In the genomic region with DNA sequence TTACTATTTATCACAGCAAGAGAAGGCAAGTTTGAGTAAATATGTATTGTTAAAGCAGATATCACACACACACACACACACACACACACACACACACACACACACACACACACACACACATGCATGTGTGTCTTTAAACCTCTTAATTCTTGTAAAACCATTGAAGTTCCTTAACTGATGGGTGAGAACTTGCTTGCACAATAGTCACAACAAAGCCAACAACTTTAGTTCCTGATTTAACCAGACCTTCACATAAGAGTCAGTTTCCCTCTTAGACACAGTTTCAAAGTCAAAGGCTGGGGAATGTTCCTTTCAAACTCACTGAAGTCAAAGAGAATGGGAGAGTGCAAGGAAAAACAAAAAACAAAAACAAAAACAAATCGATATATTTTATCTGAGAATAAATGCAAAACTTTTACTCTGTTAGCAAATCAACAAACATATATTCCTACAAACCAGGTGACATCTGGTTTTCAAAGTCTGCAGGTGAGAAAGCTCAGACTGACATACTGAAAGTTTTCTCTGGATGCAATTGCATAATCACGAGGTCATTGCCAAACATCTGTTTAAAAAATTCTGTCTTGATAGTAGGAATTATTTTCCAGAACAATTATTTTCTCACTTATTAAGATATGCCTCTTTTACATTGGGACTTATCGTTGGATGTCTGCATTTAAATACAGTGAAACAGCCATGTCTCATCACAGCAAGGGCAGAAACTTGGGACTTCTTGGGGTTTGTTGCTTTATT, we compare ENCODE assay signal across 27 mouse cellular contexts.
A peak's percentile ranks its signal among the peaks of the same experiment; 100 is the strongest.
DNase-seq lines count a peak whose midpoint lies in the region; ATAC-seq and TF ChIP-seq lines count a peak whose summit lies in the region.
"Had no signal": no experiment of that assay in that cellular context is flagged by ENCODE, and none has a peak within 500 bp of the region (broad histone marks: within the 10 kb centered on the region; RNA-seq: fewer than 3 reads in every experiment).

No protein-coding gene starts in this region.

- H3K27me3 ChIP-seq in liver, adult 2 months (ENCODE audit: control insufficient read depth, insufficient read depth, low read length), result no peaks in the 10 kb centered on the region
- H3K27me3 ChIP-seq in liver, postnatal 0 days (ENCODE audit: insufficient read depth, low read length), result no peaks in the 10 kb centered on the region
- H3K27me3 ChIP-seq: embryonic facial prominence, embryonic 13.5 days; forebrain, embryonic 13.5 days had no signal

- H3K9me3 ChIP-seq in liver, postnatal 0 days (ENCODE audit: low read length), result no peaks in the 10 kb centered on the region
- H3K9me3 ChIP-seq: embryonic facial prominence, embryonic 10.5 days; embryonic facial prominence, embryonic 13.5 days; forebrain, embryonic 13.5 days had no signal

- no peak for TF ChIP-seq EP300 in liver, postnatal 0 days (IDR thresholded peaks at IDR 0.05; ENCODE audit: low read depth)

- intact Hi-C loops in heart, postnatal 10 days (cut with DNase I), result no loop called here

- no peak for TF ChIP-seq CTCF in liver, adult 2 months (IDR thresholded peaks at IDR 0.05; ENCODE audit: low read depth, low read length)
- TF ChIP-seq CTCF in liver, postnatal 0 days (IDR thresholded peaks at IDR 0.05; ENCODE audit: low read depth), result no peak

- 65% methylated on average over 3 of the region's 3 CpGs for WGBS in liver, adult 2 months
- 69% methylated on average over 3 of the region's 3 CpGs for WGBS in liver, postnatal 0 days (ENCODE audit: insufficient replicate concordance)

- no peak for TF ChIP-seq POLR2A in liver, adult 2 months (IDR thresholded peaks at IDR 0.05; ENCODE audit: extremely low read depth, insufficient read depth, low read length)

- peaks cover 13% of the 10 kb centered on the region for H3K4me1 ChIP-seq in liver, adult 2 months (ENCODE audit: control insufficient read depth, insufficient read depth, low read length)
- peaks cover 3% of the 10 kb centered on the region; the same call in 1 of the 2 replicates for H3K4me1 ChIP-seq in liver, postnatal 0 days (ENCODE audit: insufficient read depth)
- H3K4me1 ChIP-seq: embryonic facial prominence, embryonic 13.5 days; forebrain, embryonic 13.5 days had no signal

- no peak overlapping the region for H3K27ac ChIP-seq in liver, adult 2 months (replicated peaks; ENCODE audit: insufficient read depth, low read depth, low read length)
- H3K27ac ChIP-seq in liver, postnatal 0 days (ENCODE audit: low read depth), result no peak overlapping the region
- H3K27ac ChIP-seq: embryonic facial prominence, embryonic 10.5 days; embryonic facial prominence, embryonic 13.5 days; forebrain, embryonic 13.5 days; hindbrain, embryonic 14.5 days; hindbrain, postnatal 0 days had no signal

- ATAC-seq in liver, postnatal 0 days, result no peak
- ATAC-seq in granulocyte monocyte progenitor cell, adult 5-6 weeks (replicated peaks; ENCODE audit: poor library complexity, severe bottlenecking), result peak; percentile 61
- ATAC-seq in megakaryocyte, adult 5-6 weeks (ENCODE audit: poor library complexity, severe bottlenecking), result 0 out of 2 replicates have a peak, but pooled peaks have one; percentile 45
- no peak for ATAC-seq in frontal cortex, adult (ENCODE audit: low TSS enrichment)
- ATAC-seq: CD4-positive, CD25-positive, alpha-beta regulatory T cell, adult 4 months; forebrain, embryonic 13.5 days; forebrain, embryonic 16.5 days; hindbrain, postnatal 0 days; inflammation-experienced regulatory T-cells, adult 6 months; intestine, embryonic 16.5 days had no signal

- H3K4me3 ChIP-seq in liver, adult 2 months (ENCODE audit: insufficient read depth, low read depth, low read length), result no peak overlapping the region
- no peak overlapping the region for H3K4me3 ChIP-seq in liver, postnatal 0 days (ENCODE audit: low read depth, low read length)
- H3K4me3 ChIP-seq: embryonic facial prominence, embryonic 10.5 days; embryonic facial prominence, embryonic 13.5 days; erythroblast, embryonic 14.5 days; forebrain, embryonic 13.5 days had no signal

- no peak overlapping the region for H3K4me2 ChIP-seq in liver, postnatal 0 days (ENCODE audit: low read depth, low read length)
- H3K4me2 ChIP-seq: embryonic facial prominence, embryonic 13.5 days; forebrain, embryonic 13.5 days; hindbrain, embryonic 14.5 days had no signal

- H3K79me2 ChIP-seq in liver, adult 2 months (ENCODE audit: control insufficient read depth, insufficient read depth, low read length), result no peaks in the 10 kb centered on the region

- DNase-seq in heart, adult 18-20 months, result peak; percentile 36 to 57
- no peak for DNase-seq in heart, postnatal 10 days
- peak; percentile 50 for DNase-seq in liver, adult 2 months (ENCODE audit: extremely low read depth, low read depth, low spot score)
- DNase-seq in liver, postnatal 0 days, result no peak
- DNase-seq: adrenal gland, adult 2 months; adrenal gland, postnatal 14 days; cerebellum, adult 11-12 months; cerebellum, adult 8-10 months; cerebellum, postnatal 10 days; cerebellum, postnatal 36 days; embryo, embryonic 11 days; gastrocnemius, postnatal 36 days; heart, postnatal 4 days; kidney, adult 18-20 months had no signal

- H3K36me3 ChIP-seq in liver, adult 2 months (ENCODE audit: control insufficient read depth, insufficient read depth, low read length), result no peaks in the 10 kb centered on the region
- H3K36me3 ChIP-seq in liver, postnatal 0 days (replicated peaks; ENCODE audit: insufficient read depth, low read length), result no peaks in the 10 kb centered on the region
- H3K36me3 ChIP-seq: embryonic facial prominence, embryonic 10.5 days; embryonic facial prominence, embryonic 13.5 days had no signal

- no peak overlapping the region for H3K9ac ChIP-seq in liver, adult 2 months (ENCODE audit: low read depth, low read length)
- no peak overlapping the region for H3K9ac ChIP-seq in liver, postnatal 0 days (replicated peaks)
- H3K9ac ChIP-seq: embryonic facial prominence, embryonic 13.5 days; forebrain, embryonic 13.5 days; hindbrain, embryonic 14.5 days had no signal

Comparison
In these comparisons a context has a peak if more than half of its experiments do, and no peak if none do; other contexts are left out.
1. DNase-seq: peak in heart, adult 18-20 months (2 of 2) and liver, adult 2 months (single experiment); none in heart, postnatal 10 days (0 of 2) and liver, postnatal 0 days (single experiment).
2. ATAC-seq: peak in granulocyte monocyte progenitor cell, adult 5-6 weeks (single experiment) and megakaryocyte, adult 5-6 weeks (single experiment); none in liver, postnatal 0 days (single experiment) and frontal cortex, adult (single experiment).